Mouse (Mus musculus) kidney, embryonic 15.5 days (tissue): ENCODE data around the gene Sec22b. TPM values are rescaled to one million over a fixed set of nuclear protein-coding genes. Genes with fewer than 3 reads are reported as not detected.

Experiments
- ATAC-seq: fragments of 200-750 bp; cut with Nextera tagmentation; replicated peaks from 2 replicates; pipeline ENCODE4 v1.8.0; 2017; ENCODE audit warnings: moderate TSS enrichment; ENCODE audit not compliant: low FRiP score
- H3K27ac ChIP-seq: fragments of 300-500 bp; sonication (generic); 2 replicates; pipeline ENCODE4 v1.5.1; 2015; ENCODE audit warnings: mild to moderate bottlenecking, inconsistent platforms
- H3K27me3 ChIP-seq: fragments of 300-500 bp; sonication (generic); 2 replicates; pipeline ENCODE4 v1.6.1; 2015; ENCODE audit warnings: inconsistent platforms
- H3K36me3 ChIP-seq: fragments of 300-500 bp; sonication (generic); 2 replicates; pipeline ENCODE4 v1.6.1; 2015; ENCODE audit warnings: inconsistent platforms
- H3K4me1 ChIP-seq: fragments of 300-500 bp; sonication (generic); 2 replicates; pipeline ENCODE4 v1.6.1; 2015; ENCODE audit warnings: inconsistent platforms
- H3K4me2 ChIP-seq: fragments of 300-500 bp; sonication (generic); 2 replicates; pipeline ENCODE4 v1.6.1; 2015; ENCODE audit warnings: moderate library complexity, mild to moderate bottlenecking, inconsistent platforms
- H3K4me3 ChIP-seq: fragments of 300-500 bp; sonication (generic); replicated peaks from 2 replicates; pipeline ENCODE4 v1.5.1; 2015; ENCODE audit warnings: mild to moderate bottlenecking, inconsistent platforms
- H3K9ac ChIP-seq: fragments of 300-500 bp; sonication (generic); 2 replicates; pipeline ENCODE4 v1.6.1; 2015; ENCODE audit warnings: mild to moderate bottlenecking, inconsistent platforms
- H3K9me3 ChIP-seq: fragments of 300-500 bp; sonication (generic); replicated peaks from 2 replicates; pipeline ENCODE4 v1.6.1; 2016; ENCODE audit warnings: inconsistent platforms
- WGBS: fragments of 180-500 bp; shearing (Covaris S2); methylation state at CpG from one replicate; pipeline ENCODE4 v1.1.7; 2015; ENCODE audit warnings: mixed read lengths; 5-methylcytosine and 5-hydroxymethylcytosine counted together
- polyA plus RNA-seq: library from polyadenylated mRNA; unstranded; fragments of >200 nt; fragmentation: Nextera tagmentation; extraction: Ambion mirVana; gene quantifications from 2 replicates; pipeline ENCODE4 v1.2.1, GENCODE M21; 2015

The Sec22b gene
- polyA plus RNA-seq, 1 experiment from 2014 or later, result 130 TPM

DNA sequence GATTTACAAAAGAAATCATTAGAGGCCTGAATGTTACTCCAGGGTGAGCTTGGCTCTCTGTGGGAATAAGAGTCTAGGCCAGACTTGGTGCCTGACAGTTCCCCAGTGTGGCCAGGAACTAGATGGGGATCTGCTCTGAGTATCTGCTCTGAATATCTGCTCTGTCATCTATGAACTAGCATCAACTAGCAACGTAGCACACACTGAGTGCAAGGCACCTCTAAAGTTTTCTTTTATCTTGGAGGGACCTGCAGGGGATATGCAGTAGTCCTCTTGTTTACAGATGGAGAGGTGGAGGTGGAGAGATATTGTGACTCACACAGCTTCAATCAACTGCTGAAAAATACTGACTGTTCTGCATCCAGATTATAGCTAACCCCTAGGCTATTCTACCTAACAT lies 68.0 kb downstream of the Sec22b start:
- Histone ChIP-seq H3K4me3 (no peak overlapping the region), H3K4me2 (no peak overlapping the region), H3K27ac (no peak overlapping the region), H3K4me1 (peaks cover 35% of the 10 kb centered on the region), H3K27me3 (no peaks in the 10 kb centered on the region; the same call in 1 of the 2 replicates), H3K9me3 (no peaks in the 10 kb centered on the region), H3K36me3 (no peaks in the 10 kb centered on the region), H3K9ac (no peak overlapping the region)
- 69% methylated on average over 1 of the region's 1 CpGs for WGBS
- ATAC-seq, result no peak

DNA sequence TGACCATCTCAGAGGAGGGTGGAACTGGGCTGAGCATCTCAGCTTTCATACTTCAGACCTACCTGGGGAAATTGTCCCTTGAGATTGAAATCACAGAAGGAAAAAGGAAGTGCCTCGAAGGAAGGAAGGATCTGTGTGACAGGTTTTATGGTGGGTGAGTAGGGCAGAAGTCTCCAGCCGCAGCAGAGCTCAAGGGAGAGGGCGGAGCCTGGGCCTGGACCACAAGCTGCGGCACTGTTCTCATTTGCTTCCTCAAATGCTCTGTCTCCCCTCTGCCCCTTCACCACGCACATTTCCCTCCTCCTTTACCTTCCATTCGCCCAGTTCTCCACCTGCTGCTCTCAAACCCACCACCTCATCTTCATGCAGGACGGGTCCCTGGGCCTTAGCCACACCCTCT lies 70.1 kb downstream of the Sec22b start:
- H3K27me3 ChIP-seq, result no peaks in the 10 kb centered on the region; the same call in 1 of the 2 replicates
- no peaks in the 10 kb centered on the region for H3K9me3 ChIP-seq
- H3K4me3 ChIP-seq, result no peak overlapping the region
- WGBS, result 12% methylated on average over 7 of the region's 7 CpGs
- no peak overlapping the region for H3K9ac ChIP-seq
- H3K4me1 ChIP-seq, result peaks cover 31% of the 10 kb centered on the region
- H3K36me3 ChIP-seq, result no peaks in the 10 kb centered on the region
- H3K27ac ChIP-seq, result peak overlapping the region; percentile 71; the same call in 1 of the 2 replicates
- peak; percentile 53; the same call in 1 of the 2 replicates for ATAC-seq
- peak overlapping the region; percentile 35 for H3K4me2 ChIP-seq

DNA sequence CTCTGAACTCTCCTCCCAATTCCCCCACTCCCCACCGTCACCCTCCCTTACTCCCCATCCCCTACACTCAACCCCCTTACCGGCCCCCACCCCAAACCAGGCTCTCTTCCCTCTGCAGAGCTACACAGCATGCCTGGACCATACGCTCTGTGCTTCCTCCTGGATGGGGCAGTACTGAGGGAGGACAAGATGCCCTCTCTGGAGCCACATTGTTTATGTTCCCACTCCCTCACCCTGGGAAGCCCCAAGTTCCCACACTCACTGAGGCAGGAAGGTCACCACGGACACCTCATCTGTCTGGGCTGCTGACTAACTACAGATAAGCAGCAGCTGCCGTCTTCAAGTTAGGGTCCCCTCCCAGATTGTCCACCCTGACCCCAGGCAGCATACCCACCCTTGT lies 71.2 kb downstream of the Sec22b start:
- H3K36me3 ChIP-seq, result no peaks in the 10 kb centered on the region
- WGBS, result 29% methylated on average over 5 of the region's 5 CpGs
- H3K27ac ChIP-seq, result peak overlapping the region; percentile 71; the same call in 1 of the 2 replicates
- no peak overlapping the region for H3K4me2 ChIP-seq
- ATAC-seq, result peak; percentile 88
- no peak overlapping the region for H3K9ac ChIP-seq
- no peaks in the 10 kb centered on the region; the same call in 1 of the 2 replicates for H3K27me3 ChIP-seq
- H3K4me1 ChIP-seq, result peaks cover 33% of the 10 kb centered on the region
- no peak overlapping the region for H3K4me3 ChIP-seq
- no peaks in the 10 kb centered on the region for H3K9me3 ChIP-seq

DNA sequence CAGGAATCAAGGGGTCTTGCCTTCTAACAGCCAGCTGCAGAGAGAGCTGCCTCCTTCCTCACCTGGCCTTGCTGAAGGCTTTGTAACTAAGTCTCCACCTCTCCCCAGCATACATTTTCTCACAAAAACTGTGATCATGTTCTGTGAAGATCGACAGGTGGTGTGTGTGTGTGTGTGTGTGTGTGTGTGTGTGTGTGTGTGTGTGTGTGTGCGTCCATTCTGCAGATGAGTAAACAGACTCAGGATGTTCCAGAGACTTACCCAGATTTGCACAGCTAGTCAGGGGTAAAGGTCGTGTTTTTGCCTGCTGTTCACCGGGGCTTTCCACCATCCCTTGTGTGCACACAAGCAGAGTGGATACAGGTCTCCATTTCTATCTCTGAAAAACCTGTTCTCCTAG lies 71.7 kb downstream of the Sec22b start:
- Histone ChIP-seq H3K4me3 (no peak overlapping the region), H3K9ac (no peak overlapping the region), H3K4me2 (no peak overlapping the region), H3K9me3 (no peaks in the 10 kb centered on the region), H3K27ac (peak overlapping the region; percentile 71), H3K27me3 (no peaks in the 10 kb centered on the region; the same call in 1 of the 2 replicates), H3K36me3 (no peaks in the 10 kb centered on the region), H3K4me1 (peaks cover 33% of the 10 kb centered on the region)
- WGBS, result 47% methylated on average over 4 of the region's 4 CpGs
- no peak for ATAC-seq

Other genes starting within 250 kb of the Sec22b start
- 6.1 and 6.5 TPM in 2 replicates for gene Prkab2, start 243.0 kb upstream of the Sec22b start, polyA plus RNA-seq
- gene Gm17651, start 226.5 kb upstream of the Sec22b start, polyA plus RNA-seq, result not detected in 2 replicates
- 23.2 and 23.5 TPM in 2 replicates for gene Pde4dip, start 12.5 kb upstream of the Sec22b start, polyA plus RNA-seq
- gene Notch2, start 112.3 kb downstream of the Sec22b start, polyA plus RNA-seq, result 33.1 and 33.8 TPM in 2 replicates